Mouse (Mus musculus) ES-CJ7 (cell line): ENCODE data around the gene Zfr.
"Not testable (repeated sequence)": the region's sequence is repeated elsewhere in the genome, so short reads cannot be mapped to it uniquely, and the experiment has no call there.

Source experiments
- DNase-seq: peaks from one replicate; pipeline ENCODE4 v3.0.0; 2011; ENCODE audit warnings: low read depth, low spot score

Gene Zfr

GRCm38 (mm10) chr15:12214531-12215414, 97.1 kb downstream of the Zfr start:
- DNase-seq = no peak

- no peak for DNase-seq
Measured at GRCm38 (mm10) chr15:12215415-12215718, 97.7 kb downstream of the Zfr start.

GRCm38 (mm10) chr15:12216119-12216518, 98.5 kb downstream of the Zfr start:
- no peak for DNase-seq

- DNase-seq = no peak
Measured at GRCm38 (mm10) chr15:12216798-12217197, 99.2 kb downstream of the Zfr start.

- DNase-seq = not testable (repeated sequence)
Measured at GRCm38 (mm10) chr15:12217332-12217731, 99.7 kb downstream of the Zfr start.

GRCm38 (mm10) chr15:12217849-12218248, 100.2 kb downstream of the Zfr start:
- DNase-seq = peak; percentile 55

- DNase-seq = no peak
Measured at GRCm38 (mm10) chr15:12218583-12219382, 101.2 kb downstream of the Zfr start.

GRCm38 (mm10) chr15:12221131-12221530, 103.5 kb downstream of the Zfr start:
- DNase-seq = no peak

GRCm38 (mm10) chr15:12222564-12223302, 105.1 kb downstream of the Zfr start:
- no peak for DNase-seq

- DNase-seq = no peak
Measured at GRCm38 (mm10) chr15:12223393-12223792, 105.8 kb downstream of the Zfr start.

GRCm38 (mm10) chr15:12224239-12224638, 106.6 kb downstream of the Zfr start:
- DNase-seq = no peak

- DNase-seq = no peak
Measured at GRCm38 (mm10) chr15:12225062-12225461, 107.4 kb downstream of the Zfr start.

- no peak for DNase-seq
Measured at GRCm38 (mm10) chr15:12226908-12227307, 109.3 kb downstream of the Zfr start.

GRCm38 (mm10) chr15:12227355-12227754, 109.7 kb downstream of the Zfr start:
- no peak for DNase-seq

GRCm38 (mm10) chr15:12229603-12230242, 112.1 kb downstream of the Zfr start:
- no peak for DNase-seq

- no peak for DNase-seq
Measured at GRCm38 (mm10) chr15:12230243-12230935, 112.8 kb downstream of the Zfr start.

- DNase-seq = peak; percentile 53
Measured at GRCm38 (mm10) chr15:12231462-12231861, 113.8 kb downstream of the Zfr start.

- no peak for DNase-seq
Measured at GRCm38 (mm10) chr15:12232429-12232828, 114.8 kb downstream of the Zfr start.

GRCm38 (mm10) chr15:12233021-12233420, 115.4 kb downstream of the Zfr start:
- DNase-seq = no peak
